Mouse (Mus musculus) mouse embryonic stem cell (cell line): ENCODE results near the gene Limch1.

Source experiments
- in situ Hi-C, 2 experiments: fragments of 300-500 bp; cut with MboI; formaldehyde crosslinking; loops; 1 replicate in 1 of 2; 3 replicates in 1 of 2; pipeline ENCODE4 v1.14.3; 2019 to 2020; ENCODE audit warnings: low sequenced_read_pairs in 2 of 2, low pct_unique_long_range_greater_than_20kb in 1 of 2, mixed read lengths in 1 of 2; ENCODE audit not compliant: unreplicated experiment in 1 of 2

Gene Limch1

DNA sequence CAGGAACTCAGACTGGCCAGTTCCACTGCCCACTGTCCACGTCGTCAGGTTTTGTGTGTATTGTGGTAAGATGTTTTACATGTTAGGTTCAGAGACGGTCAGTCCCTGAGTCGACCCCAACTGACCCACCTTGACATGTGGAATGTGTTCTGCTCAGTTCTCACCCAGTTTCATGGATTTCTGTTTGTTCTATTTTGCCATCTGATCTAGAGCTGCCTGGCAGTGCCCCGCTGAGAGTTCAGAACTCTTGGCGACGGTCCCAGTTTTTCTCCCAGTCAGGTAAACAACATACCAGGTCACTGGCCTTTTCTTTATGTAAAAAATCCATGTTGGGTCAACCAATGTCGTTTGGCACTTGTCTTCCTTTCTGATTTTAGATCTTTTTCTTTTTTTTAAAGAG is 279.5 kb downstream of the Limch1 start:
- in situ Hi-C loops = loop anchor here in 1 of 2 experiments (10.0 kb wide), 1 partner anchor 320 kb away; no protein-coding TSS in a partner anchor

DNA sequence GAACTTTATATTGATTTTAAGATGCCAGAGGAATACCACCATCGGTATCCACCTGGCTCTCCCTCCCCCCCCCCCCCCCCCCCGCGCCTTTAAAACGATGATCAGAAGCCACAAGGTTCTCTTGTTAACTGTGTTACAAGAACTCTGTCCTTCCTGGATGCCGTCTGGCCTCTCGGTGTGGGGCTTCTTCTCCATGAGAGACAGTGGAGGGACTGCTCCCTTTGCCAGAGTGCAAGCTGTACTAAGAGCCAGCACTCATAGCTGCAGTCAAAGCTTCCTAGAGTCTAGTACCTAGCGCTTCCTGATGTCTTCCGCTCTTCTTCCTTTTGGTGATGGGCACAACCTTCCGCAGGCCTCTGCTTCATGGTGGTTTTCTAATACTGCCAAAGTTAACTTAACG is 280.0 kb downstream of the Limch1 start:
- in situ Hi-C loops = loop anchor here in 1 of 2 experiments (10.0 kb wide), 1 partner anchor 321 kb away; no protein-coding TSS in a partner anchor

DNA sequence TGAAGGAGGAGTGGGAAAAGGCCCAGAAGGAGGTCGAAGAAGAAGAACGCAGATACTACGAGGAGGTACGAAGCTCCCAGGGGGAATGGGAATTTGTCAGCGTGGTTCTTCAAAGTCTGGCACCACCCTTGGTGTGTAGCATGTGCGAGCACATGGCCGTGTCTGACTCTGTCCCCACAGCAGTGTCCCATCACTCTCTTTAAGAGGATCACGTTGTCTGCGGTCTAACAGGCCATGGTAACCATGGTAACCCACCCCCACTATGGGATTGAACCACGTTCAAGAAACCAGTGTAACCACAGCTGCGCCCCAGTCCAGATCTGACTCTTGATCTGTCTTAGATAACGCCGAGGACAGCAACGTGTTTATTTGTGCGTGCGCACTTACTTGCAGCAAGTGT is 283.2 kb downstream of the Limch1 start:
- in situ Hi-C loops = loop anchor here in 1 of 2 experiments (10.0 kb wide), 1 partner anchor 324 kb away; no protein-coding TSS in a partner anchor

DNA sequence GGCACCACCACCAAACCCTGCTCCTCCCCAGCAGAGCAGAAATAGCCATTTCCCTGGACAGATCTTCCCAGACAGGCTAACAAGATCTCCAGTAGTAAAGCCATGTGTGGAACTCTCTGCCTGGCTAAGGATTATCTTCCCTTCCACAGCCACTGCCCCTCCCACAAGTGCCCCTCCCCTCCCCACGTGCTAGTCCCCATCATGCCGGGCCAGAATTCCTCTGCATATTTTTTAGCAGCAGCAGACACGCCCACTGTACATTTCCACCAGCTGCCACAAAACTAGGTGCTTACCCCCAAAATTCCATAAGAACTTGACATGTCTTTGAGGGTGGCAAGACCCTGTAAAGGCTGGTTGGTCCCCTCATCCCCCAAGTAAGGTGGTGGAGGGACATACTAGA is 284.3 kb downstream of the Limch1 start:
- in situ Hi-C loops = loop anchor here in 1 of 2 experiments (10.0 kb wide), 1 partner anchor 325 kb away; no protein-coding TSS in a partner anchor

DNA sequence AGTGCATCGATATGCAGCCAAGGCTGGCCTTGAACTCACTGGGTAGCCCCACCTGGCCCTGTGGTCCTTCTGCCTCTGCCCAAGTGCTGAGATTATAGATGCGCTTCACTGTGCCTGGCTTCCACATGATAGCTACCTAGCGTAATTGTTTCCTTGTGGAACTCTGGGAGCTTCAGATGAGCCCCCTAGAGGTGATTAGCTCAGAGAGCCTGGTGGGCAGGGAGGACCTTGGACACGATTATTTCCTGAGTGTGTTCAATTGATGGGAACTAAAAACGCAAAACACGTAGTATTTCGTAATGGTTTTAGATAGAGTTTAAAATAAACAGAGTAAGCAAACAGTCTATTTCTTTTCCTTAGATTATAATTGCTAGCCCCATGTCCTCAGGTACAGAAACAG is 287.0 kb downstream of the Limch1 start:
- in situ Hi-C loops = no loop called here

DNA sequence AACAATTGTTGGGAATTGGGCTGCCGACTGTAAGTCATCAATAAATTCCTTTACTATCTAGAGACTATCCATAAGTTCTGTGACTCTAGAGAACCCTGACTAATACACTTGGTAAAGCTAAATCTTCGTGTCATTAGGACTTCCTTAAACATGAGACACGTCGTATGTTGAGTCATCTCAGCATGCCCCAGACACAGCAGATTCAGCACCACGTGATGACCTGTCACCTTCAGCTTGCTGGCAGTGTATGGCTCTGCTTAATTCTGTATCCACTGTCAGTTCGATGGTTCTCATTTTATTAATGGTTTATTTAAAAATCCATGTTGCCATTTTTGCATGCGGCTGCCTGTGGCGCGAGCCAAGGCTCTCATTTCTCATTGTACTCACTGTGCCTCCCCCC is 298.3 kb downstream of the Limch1 start:
- in situ Hi-C loops = no loop called here

DNA sequence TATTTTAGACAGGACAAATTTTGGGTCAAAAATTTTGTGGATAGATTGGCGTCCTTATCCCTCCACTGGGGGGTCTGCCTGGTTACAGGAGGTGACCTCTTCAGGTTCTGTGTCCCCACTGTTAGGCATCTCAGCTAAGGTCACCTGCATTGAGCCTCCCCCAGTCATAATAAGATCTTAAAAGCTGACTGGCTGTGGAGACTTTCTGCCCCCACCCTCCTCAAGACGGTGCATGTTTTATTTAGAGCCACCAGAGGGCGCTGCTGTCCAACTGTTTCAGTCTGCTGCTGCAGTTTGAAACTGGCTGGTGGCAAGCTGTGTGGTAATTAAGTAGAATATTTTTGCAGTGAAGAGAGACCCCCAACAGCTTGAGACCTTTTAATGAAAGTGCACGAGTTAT is 302.4 kb downstream of the Limch1 start:
- in situ Hi-C loops = loop anchor here (5.0 kb wide), 2 partner anchors 184 to 189 kb away; no protein-coding TSS in a partner anchor

DNA sequence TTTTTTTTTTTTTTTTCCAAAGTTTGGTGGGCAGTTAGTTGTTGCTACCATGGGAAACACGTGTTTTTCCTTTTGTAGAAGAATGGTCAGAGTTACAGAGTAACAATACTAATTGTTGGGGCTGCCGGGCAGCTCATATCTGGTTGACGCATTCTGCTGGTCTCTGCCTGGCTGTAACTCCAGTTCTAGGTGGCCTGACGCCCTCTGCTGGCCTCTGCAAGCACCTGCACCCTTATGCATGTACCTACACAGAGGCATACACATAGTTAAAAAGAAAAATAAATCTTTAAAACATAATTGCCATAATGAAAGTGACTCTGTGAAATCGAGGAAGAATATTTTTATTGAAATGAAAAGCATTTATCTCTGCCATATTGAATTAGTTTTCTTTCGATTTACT is 312.2 kb downstream of the Limch1 start:
- in situ Hi-C loops = no loop called here

DNA sequence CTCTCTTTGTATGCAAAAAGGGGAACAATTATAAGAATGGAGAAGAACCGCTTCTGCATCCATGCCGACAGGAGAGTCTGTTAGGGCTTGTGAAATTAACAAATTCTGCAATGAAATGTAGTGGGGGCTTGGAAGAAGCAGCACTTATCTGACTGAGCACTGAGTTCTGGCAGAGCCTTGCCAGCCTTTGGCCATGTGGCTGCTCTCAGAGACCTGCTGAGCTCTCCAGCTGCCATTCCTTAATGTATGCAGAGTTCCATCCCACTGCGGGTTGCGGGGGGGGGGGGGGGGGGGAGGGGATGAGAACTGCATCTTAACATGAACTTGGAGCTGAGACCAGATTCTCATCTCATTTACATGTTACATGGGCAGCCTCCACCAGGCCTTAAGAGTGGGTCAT is 314.9 kb downstream of the Limch1 start:
- in situ Hi-C loops = no loop called here

DNA sequence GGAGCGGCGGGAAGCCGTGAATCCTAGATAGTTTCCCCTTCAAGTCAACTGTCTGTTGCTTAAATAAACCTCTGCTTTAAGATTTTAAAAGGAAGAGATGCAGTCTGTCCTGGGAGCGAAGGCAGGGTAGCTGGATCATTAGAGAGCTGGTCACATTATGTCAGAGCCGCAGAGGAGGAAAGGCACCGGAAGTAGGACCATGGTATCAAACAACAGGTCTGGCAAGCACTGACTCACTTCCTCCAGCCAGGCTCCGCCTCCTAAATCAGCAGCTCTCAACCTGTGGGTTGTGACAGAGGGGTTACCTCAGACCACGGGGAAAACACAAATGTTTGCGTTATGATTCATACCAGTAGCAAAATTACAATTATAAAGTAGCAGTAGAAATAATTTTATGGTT is 318.0 kb downstream of the Limch1 start:
- in situ Hi-C loops = no loop called here

DNA sequence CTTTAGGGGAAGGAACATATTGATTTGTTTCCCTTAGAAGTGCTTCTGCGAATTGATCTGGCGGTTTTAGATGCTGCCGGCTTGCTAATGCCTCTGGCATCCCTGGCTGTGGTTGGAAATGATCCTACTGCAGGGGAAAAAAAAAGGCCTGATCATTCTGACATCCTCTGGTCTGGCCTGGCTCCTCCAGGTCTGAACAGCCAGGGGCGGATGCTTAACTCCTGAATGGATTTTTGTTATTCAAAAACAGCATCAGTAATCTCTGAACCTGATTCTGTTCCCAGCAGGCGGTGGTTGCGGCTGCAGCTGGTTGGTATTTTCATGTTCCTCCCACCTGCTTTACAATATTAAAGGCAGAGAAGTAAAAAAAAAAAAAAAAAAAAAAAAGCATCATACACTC is 337.5 kb downstream of the Limch1 start:
- in situ Hi-C loops = no loop called here

DNA sequence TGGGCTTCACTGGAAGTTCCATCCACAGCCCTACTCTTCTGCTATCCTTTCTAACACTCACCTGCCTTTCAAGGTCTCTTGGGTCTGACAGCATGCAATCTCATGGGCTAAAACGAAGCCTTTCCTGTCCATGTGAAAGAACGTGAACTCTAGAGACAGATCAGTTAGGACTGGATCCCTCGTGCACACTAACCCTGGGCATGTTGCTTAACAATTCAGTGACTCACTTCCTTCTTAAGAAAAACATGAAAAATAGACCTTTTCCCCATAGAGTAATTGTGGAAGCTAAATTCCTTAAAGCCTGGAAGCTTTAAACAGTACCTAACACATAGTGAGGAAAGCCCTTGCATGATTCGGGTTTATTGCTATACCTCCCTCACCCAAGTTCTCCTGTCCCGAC is 345.2 kb downstream of the Limch1 start:
- in situ Hi-C loops = no loop called here

DNA sequence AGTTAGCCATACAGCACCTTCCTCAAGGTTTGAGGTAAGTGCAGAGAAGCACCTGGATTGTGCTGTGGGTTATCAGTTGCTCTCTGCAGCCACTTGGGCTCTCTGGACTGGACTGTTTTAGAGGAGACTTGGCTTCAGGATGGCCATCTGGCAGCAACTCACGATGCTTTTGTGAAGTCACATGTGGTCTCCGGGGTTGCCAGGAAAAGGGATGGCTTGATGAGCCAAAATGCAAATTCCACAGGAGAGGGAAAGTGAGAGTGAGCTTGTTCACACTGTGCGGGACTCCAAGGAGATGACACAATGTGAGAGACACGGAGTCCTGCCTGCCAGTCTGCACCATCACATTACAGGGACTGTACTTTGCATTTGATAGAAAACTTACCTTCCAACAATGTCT is 346.1 kb downstream of the Limch1 start:
- in situ Hi-C loops = no loop called here

DNA sequence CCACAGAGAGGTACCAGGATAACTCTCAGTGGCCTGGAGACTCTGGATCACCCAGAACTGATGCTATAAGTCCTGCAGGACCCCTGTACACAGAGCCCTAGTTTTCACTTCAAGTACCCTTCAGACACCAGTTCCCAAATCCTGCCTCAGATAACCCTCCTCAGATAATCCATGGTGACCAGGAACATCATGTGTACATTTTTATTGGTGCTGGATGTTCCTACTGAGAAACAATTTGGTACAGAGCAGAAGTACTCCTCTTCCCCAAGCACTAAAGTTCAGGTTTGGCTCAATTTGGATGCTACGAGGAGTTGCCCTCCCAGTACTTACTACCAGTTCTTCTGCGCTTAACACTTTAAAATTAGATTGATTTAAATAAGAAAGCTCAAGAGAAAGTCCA is 348.4 kb downstream of the Limch1 start:
- in situ Hi-C loops = no loop called here

DNA sequence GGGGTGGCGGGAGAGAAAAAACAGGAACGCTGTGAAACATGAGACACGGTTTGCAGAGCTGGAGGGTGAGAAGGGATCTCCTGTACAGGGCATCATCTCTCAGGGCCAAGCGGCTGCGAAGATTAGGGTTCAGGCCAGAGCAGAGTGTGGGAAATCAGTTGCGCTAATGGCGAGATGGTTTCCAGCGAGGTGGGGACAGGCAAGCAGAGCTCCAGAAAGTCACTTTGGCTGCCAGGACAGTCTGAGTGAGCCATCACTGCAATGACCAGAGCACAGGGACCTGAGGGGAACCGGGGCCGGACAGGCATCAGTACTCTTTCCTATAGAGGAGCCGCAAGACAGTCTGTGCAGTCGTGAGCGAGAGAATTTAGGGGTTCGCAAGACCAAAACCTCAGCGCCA is 349.5 kb downstream of the Limch1 start:
- in situ Hi-C loops = no loop called here

DNA sequence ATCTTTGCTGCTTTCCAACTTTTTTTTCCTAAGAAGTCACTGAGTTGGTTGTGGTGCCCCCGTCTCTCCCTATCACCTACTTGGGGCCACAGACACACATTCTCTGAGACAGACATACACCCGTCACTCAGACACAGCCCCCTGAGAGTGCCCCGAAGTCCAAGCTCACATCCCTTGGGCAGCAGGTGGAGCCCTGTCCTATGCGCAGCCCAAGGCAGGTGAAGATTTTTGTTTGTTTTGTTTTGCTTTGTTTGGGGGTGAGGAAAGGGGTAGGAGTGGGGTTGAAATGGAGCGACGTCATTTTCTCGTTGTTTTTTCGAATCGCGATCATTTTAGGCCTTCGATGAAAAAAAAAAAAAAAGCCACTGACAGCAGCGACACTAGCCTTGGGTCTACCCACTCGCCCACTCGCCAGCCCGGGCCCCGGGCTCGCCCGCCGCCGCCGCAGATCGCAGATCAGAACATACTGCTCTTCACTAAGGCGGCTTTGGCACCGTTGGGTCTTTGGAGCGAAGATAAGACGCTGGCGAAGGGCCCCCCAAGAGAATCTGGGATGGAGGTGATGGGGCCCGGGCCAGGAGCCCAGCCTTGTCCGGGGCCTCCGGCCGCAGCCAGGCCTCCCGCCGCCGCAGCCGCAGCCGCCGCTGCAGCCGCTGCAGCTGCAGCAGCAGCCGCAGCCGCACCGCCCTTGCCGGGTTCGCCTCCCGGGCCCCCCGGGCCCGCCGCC is 350.2 kb downstream of the Limch1 start:
- in situ Hi-C loops = no loop called here

DNA sequence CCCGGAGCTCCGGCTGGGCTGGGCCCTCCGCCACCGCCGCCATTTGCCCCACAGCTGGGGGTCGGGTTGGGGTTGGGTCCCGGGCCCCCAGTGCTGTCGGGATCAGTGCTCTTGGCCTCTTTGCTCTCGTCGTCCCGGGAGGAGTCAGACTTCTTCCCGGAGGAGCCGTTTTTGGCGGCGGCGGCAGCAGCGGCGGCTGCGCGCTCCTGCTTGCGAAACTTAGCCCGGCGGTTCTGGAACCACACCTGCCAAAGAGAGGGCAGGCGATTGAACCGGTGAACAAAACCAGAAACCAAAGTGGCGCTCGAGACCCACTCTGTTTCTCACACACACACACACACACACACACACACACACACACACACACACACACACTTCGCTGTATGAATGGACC is 350.7 kb downstream of the Limch1 start:
- in situ Hi-C loops = no loop called here

DNA sequence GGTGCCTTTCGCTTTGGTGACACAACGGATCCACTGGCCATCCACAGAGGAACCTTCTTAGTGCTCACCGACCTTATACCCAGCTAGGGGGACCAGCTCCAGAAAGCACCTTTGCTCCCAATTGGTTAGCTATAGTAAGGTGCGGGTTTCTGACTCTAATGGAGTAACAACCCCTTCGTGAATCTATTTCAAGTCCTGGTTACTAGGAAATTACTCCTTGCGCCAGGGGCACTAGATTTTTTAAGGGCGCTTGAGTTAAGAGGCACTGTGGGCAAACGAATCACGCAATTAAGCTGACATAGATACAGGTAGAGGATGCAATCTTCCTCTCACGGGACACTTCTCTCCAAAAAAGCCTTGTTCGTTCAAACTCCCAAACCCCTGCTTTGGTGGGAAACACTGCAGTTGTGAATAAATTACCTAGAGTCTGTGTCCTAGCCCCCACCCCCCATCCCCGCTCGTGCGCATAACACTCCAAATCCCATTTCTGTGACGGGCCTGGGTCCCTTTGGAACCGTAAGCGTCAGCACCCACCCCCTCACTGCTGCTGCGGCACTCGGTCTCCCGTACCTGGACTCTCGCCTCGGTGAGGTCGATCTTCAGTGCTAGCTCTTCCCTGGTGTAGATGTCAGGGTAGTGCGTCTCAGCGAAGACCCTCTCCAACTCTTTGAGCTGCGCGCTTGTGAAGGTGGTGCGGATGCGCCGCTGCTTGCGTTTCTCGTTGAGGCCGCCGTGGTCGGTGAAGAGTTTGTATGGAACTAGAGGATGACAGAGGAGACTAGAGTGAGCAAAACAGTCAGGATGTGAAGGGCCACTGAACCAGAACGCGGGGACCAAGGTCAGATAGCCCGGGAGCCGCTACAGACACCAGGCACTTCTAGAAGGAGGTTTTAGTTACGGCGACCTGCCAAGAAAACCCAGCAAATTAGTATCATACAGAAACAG is 351.8 kb downstream of the Limch1 start:
- in situ Hi-C loops = no loop called here

DNA sequence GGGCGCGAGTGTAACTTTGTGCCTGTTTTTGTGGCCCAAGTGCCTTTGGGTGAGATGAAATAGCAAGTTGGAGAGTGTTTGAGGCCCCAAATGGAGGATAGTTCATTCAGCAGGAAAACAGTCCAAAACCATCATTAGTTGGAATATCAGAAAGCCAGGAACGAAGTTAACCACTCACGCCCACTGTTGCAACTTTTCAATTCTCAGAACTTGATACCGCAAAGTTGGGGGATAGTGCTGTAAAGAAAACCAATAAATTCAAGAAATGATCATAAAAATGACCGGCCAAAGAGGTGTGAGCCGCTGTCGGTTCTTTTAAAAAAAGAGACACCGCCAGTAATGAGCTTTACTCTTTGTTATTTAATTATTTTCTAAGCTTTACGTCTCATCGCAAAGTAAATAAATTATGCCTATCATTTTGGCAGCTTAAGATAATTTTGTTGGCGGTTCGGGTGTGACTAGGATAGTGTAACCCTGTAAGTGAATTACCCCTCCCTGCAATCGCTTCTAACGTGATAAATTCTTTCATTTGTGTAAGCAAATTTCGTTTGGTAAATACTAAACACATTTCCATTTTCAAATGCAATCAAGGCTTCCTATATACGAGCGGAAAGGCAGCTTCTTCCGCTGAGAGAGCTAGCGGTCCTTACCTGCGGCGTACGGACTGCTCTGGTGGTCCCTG is 352.6 kb downstream of the Limch1 start:
- in situ Hi-C loops = no loop called here
